8 mouse cellular contexts compared by ENCODE assay signal in the genomic region with DNA sequence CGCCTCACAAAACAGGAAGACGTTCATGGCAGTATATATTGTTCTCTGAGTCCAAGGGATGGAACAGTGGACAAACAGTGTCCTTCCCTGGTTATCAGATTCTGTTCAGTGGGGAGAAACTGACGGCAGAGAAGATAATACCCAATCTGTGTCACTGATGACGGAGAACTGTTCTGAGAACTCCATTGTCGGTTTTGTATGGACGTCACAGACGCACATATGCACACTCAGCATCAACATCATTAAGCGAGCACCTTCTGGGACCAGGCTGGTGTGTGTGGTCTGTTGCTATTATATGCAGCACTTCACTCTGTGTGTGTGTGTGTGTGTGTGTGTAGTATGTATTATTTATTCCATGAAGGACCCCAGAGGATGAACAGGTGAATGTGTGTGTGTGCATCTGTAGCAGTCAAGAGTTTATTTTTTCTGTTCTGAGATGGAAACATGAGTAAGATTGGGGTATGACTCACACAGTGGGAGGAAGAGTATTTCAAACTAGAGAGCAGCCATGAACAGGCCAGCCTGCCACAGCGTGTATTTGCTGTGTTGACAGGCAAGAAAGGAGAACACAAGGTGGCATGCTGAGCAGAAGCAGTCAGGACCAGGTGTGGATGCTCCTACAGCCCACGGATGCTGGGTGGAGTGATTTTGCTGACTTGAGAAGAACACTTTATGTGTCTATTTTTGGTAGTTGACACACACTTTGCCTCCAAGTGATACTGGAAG. TPM values are rescaled to one million over a fixed set of nuclear protein-coding genes. Genes with fewer than 3 reads are reported as not detected.
A peak's percentile ranks its signal among the peaks of the same experiment; 100 is the strongest.
DNase-seq lines count a peak whose midpoint lies in the region; ATAC-seq lines count a peak whose summit lies in the region.

No protein-coding gene starts in this region.

- H3K4me1 ChIP-seq in forebrain, embryonic 15.5 days = peaks cover 22% of the 10 kb centered on the region
- H3K4me1 ChIP-seq in liver, embryonic 12.5 days = peaks cover 30% of the 10 kb centered on the region

- no peak overlapping the region for H3K27ac ChIP-seq in forebrain, embryonic 15.5 days (replicated peaks)
- H3K27ac ChIP-seq in liver, embryonic 12.5 days = peak overlapping the region; percentile 85

- 49% methylated on average over 10 of the region's 10 CpGs for WGBS in forebrain, embryonic 15.5 days
- 48% methylated on average over 10 of the region's 10 CpGs for WGBS in liver, embryonic 12.5 days (ENCODE audit: insufficient replicate concordance)

- H3K27me3 ChIP-seq in forebrain, embryonic 15.5 days = no peaks in the 10 kb centered on the region
- H3K27me3 ChIP-seq in liver, embryonic 12.5 days (replicated peaks) = no peaks in the 10 kb centered on the region

- H3K4me3 ChIP-seq in forebrain, embryonic 15.5 days = peak overlapping the region; percentile 85
- H3K4me3 ChIP-seq in liver, embryonic 12.5 days = peak overlapping the region; percentile 70

- H3K9me3 ChIP-seq in forebrain, embryonic 15.5 days = no peaks in the 10 kb centered on the region
- H3K9me3 ChIP-seq in liver, embryonic 12.5 days (replicated peaks) = no peaks in the 10 kb centered on the region

- H3K9ac ChIP-seq in forebrain, embryonic 15.5 days (replicated peaks) = peak overlapping the region; percentile 82
- H3K9ac ChIP-seq in liver, embryonic 12.5 days = peak overlapping the region; percentile 83

- H3K36me3 ChIP-seq in forebrain, embryonic 15.5 days = no peaks in the 10 kb centered on the region
- no peaks in the 10 kb centered on the region for H3K36me3 ChIP-seq in liver, embryonic 12.5 days

- ATAC-seq in forebrain, embryonic 15.5 days (replicated peaks) = no peak
- ATAC-seq in liver, embryonic 12.5 days = no peak

- peak; percentile 24 to 77 for DNase-seq in left cerebral cortex, adult 8-10 months (ENCODE audit: low spot score in 2 of 2)
- DNase-seq in left cerebral cortex, postnatal 4 days = no peak
- peak; percentile 73 for DNase-seq in NIH3T3 (ENCODE audit: low read depth)
- DNase-seq in urinary bladder, postnatal 36 days (ENCODE audit: low spot score in 2 of 2) = no peak
- DNase-seq in adrenal gland, adult 8-10 months = no peak
- DNase-seq in gastrocnemius, postnatal 14 days = no peak

- intact Hi-C loops in left cerebral cortex, postnatal 4 days (cut with DNase I) = no loop called here
- intact Hi-C loops in gastrocnemius, postnatal 14 days (cut with DNase I; ENCODE audit: low total_unique reads) = no loop called here

- peak overlapping the region; percentile 61 for H3K4me2 ChIP-seq in forebrain, embryonic 15.5 days (replicated peaks)
- H3K4me2 ChIP-seq in liver, embryonic 12.5 days = peak overlapping the region; percentile 74

RNA-seq across cellular contexts. Expression of gene Tnfrsf9, which starts 1.0 kb away (rescaled TPM):
- under 1 TPM; 0.37 to 0.55 (median 0.42) TPM for total RNA-seq in left cerebral cortex, adult 8-10 months (2022)
- total RNA-seq in left cerebral cortex, postnatal 4 days (2021) = under 1 TPM in 1 of 2 experiments, not detected in 1; 0.24 TPM
- polyA plus RNA-seq in forebrain, embryonic 15.5 days (2015; fragmentation: Nextera tagmentation; extraction: Ambion mirVana) = 0.19 and 0.29 TPM in 2 replicates
- polyA plus RNA-seq in liver, embryonic 12.5 days (2016; fragmentation: Nextera tagmentation; extraction: Ambion mirVana) = 0.12 TPM in 1 of 2 replicates, not detected in the other
- total RNA-seq in adrenal gland, adult 8-10 months (2022) = under 1 TPM in 3 of 4 experiments, not detected in 1; 0.27 to 0.43 (median 0.28) TPM
- under 1 TPM; 0.16 to 0.22 TPM for total RNA-seq in gastrocnemius, postnatal 14 days (2021)

RNA-seq across cellular contexts. Expression of gene Park7, which starts 1.1 kb away (rescaled TPM):
- 100 to 1,000 TPM; 202 to 227 (median 214) TPM for total RNA-seq in left cerebral cortex, adult 8-10 months (2022)
- total RNA-seq in left cerebral cortex, postnatal 4 days (2021) = 100 to 1,000 TPM; 207 to 213 TPM
- 381 and 388 TPM in 2 replicates for polyA plus RNA-seq in forebrain, embryonic 15.5 days (2015; fragmentation: Nextera tagmentation; extraction: Ambion mirVana)
- 326 and 344 TPM in 2 replicates for polyA plus RNA-seq in liver, embryonic 12.5 days (2016; fragmentation: Nextera tagmentation; extraction: Ambion mirVana)
- total RNA-seq in adrenal gland, adult 8-10 months (2022) = 100 to 1,000 TPM; 239 to 338 (median 269) TPM
- 100 to 1,000 TPM; 642 to 667 TPM for total RNA-seq in gastrocnemius, postnatal 14 days (2021)

Comparison
In these comparisons a context has a peak if more than half of its experiments do, and no peak if none do; other contexts are left out.
1. DNase-seq: peak in left cerebral cortex, adult 8-10 months (2 of 2) and NIH3T3 (single experiment); none in left cerebral cortex, postnatal 4 days (single experiment), urinary bladder, postnatal 36 days (0 of 2), adrenal gland, adult 8-10 months (single experiment) and gastrocnemius, postnatal 14 days (single experiment).